Mouse (Mus musculus): ENCODE data around the gene Mcl1.
A peak's percentile ranks its signal among the peaks of the same experiment; 100 is the strongest.
"Not testable (repeated sequence)": the region's sequence is repeated elsewhere in the genome, so short reads cannot be mapped to it uniquely, and the experiment has no call there.

The Mcl1 gene

GRCm38 (mm10) chr3:95652204-95652811 lies 6.3 kb upstream of the Mcl1 start:
- Histone ChIP-seq H3K27me3 (ENCODE audit: insufficient read depth, low read length) (no peaks in the 10 kb centered on the region), H3K4me1 (replicated peaks; ENCODE audit: low read depth, low read length) (peaks cover 93% of the 10 kb centered on the region), H3K4me3 (replicated peaks; ENCODE audit: low read length) (peak overlapping the region; percentile 70), H3K36me3 (ENCODE audit: insufficient read depth, low read length) (peaks cover 7% of the 10 kb centered on the region; the same call in 1 of the 2 replicates), H3K9me3 (ENCODE audit: low read length) (no peaks in the 10 kb centered on the region)
- no peak; the same call in 1 of the 2 replicates for TF ChIP-seq CTCF (conservative IDR thresholded peaks at IDR 0.05; ENCODE audit: low read length)
- no peak for TF ChIP-seq POU5F1 (IDR thresholded peaks at IDR 0.05; ENCODE audit: borderline replicate concordance, low read length)
- no peak for TF ChIP-seq NANOG (IDR thresholded peaks at IDR 0.05; ENCODE audit: borderline replicate concordance, low read length)

- H3K27me3 ChIP-seq (ENCODE audit: insufficient read depth, low read length) = no peaks in the 10 kb centered on the region
- peaks cover 93% of the 10 kb centered on the region for H3K4me1 ChIP-seq (replicated peaks; ENCODE audit: low read depth, low read length)
- peaks cover 11% of the 10 kb centered on the region; the same call in 1 of the 2 replicates for H3K36me3 ChIP-seq (ENCODE audit: insufficient read depth, low read length)
- peak overlapping the region; percentile 70 for H3K4me3 ChIP-seq (replicated peaks; ENCODE audit: low read length)
- peak; percentile 33; the same call in 1 of the 2 replicates for TF ChIP-seq NANOG (IDR thresholded peaks at IDR 0.05; ENCODE audit: borderline replicate concordance, low read length)
- TF ChIP-seq POU5F1 (IDR thresholded peaks at IDR 0.05; ENCODE audit: borderline replicate concordance, low read length) = no peak
- TF ChIP-seq CTCF (conservative IDR thresholded peaks at IDR 0.05; ENCODE audit: low read length) = no peak
- H3K9me3 ChIP-seq (ENCODE audit: low read length) = no peaks in the 10 kb centered on the region
These were observed 5.7 kb upstream of the Mcl1 start for GRCm38 (mm10) chr3:95652871-95653270.

GRCm38 (mm10) chr3:95653473-95654034 lies 5.0 kb upstream of the Mcl1 start:
- H3K4me1 ChIP-seq (replicated peaks; ENCODE audit: low read depth, low read length) = peaks cover 86% of the 10 kb centered on the region
- no peaks in the 10 kb centered on the region for H3K27me3 ChIP-seq (ENCODE audit: insufficient read depth, low read length)
- peak overlapping the region; percentile 67 for H3K4me3 ChIP-seq (replicated peaks; ENCODE audit: low read length)
- H3K36me3 ChIP-seq (ENCODE audit: insufficient read depth, low read length) = peaks cover 11% of the 10 kb centered on the region; the same call in 1 of the 2 replicates
- TF ChIP-seq NANOG (IDR thresholded peaks at IDR 0.05; ENCODE audit: borderline replicate concordance, low read length) (no peak), CTCF (conservative IDR thresholded peaks at IDR 0.05; ENCODE audit: low read length) (no peak), POU5F1 (IDR thresholded peaks at IDR 0.05; ENCODE audit: borderline replicate concordance, low read length) (no peak)
- H3K9me3 ChIP-seq (ENCODE audit: low read length) = no peaks in the 10 kb centered on the region

- Histone ChIP-seq H3K4me3 (replicated peaks; ENCODE audit: low read length) (peak overlapping the region; percentile 67), H3K4me1 (replicated peaks; ENCODE audit: low read depth, low read length) (peaks cover 78% of the 10 kb centered on the region), H3K36me3 (ENCODE audit: insufficient read depth, low read length) (peaks cover 11% of the 10 kb centered on the region; the same call in 1 of the 2 replicates)
- not testable (repeated sequence) for H3K27me3 ChIP-seq (ENCODE audit: insufficient read depth, low read length); H3K9me3 ChIP-seq (ENCODE audit: low read length)
These were observed 4.2 kb upstream of the Mcl1 start for GRCm38 (mm10) chr3:95654371-95654770.

GRCm38 (mm10) chr3:95655437-95655836 lies 3.2 kb upstream of the Mcl1 start:
- TF ChIP-seq NANOG (IDR thresholded peaks at IDR 0.05; ENCODE audit: borderline replicate concordance, low read length) (no peak), POU5F1 (IDR thresholded peaks at IDR 0.05; ENCODE audit: borderline replicate concordance, low read length) (no peak), CTCF (conservative IDR thresholded peaks at IDR 0.05; ENCODE audit: low read length) (no peak)
- no peaks in the 10 kb centered on the region for H3K27me3 ChIP-seq (ENCODE audit: insufficient read depth, low read length)
- peak overlapping the region; percentile 29; the same call in 1 of the 2 replicates for H3K4me3 ChIP-seq (replicated peaks; ENCODE audit: low read length)
- no peaks in the 10 kb centered on the region for H3K9me3 ChIP-seq (ENCODE audit: low read length)
- peaks cover 68% of the 10 kb centered on the region for H3K4me1 ChIP-seq (replicated peaks; ENCODE audit: low read depth, low read length)
- peaks cover 22% of the 10 kb centered on the region for H3K36me3 ChIP-seq (ENCODE audit: insufficient read depth, low read length)

GRCm38 (mm10) chr3:95657108-95657507 lies 1.5 kb upstream of the Mcl1 start:
- H3K27me3 ChIP-seq (ENCODE audit: insufficient read depth, low read length) = no peaks in the 10 kb centered on the region
- H3K4me1 ChIP-seq (replicated peaks; ENCODE audit: low read depth, low read length) = peaks cover 51% of the 10 kb centered on the region
- TF ChIP-seq NANOG (IDR thresholded peaks at IDR 0.05; ENCODE audit: borderline replicate concordance, low read length) (no peak), CTCF (conservative IDR thresholded peaks at IDR 0.05; ENCODE audit: low read length) (no peak), POU5F1 (IDR thresholded peaks at IDR 0.05; ENCODE audit: borderline replicate concordance, low read length) (no peak)
- peaks cover 39% of the 10 kb centered on the region for H3K36me3 ChIP-seq (ENCODE audit: insufficient read depth, low read length)
- H3K9me3 ChIP-seq (ENCODE audit: low read length) = no peaks in the 10 kb centered on the region
- H3K4me3 ChIP-seq (replicated peaks; ENCODE audit: low read length) = peak overlapping the region; percentile 93

- Histone ChIP-seq H3K4me3 (replicated peaks; ENCODE audit: low read length) (peak overlapping the region; percentile 93), H3K4me1 (replicated peaks; ENCODE audit: low read depth, low read length) (peaks cover 51% of the 10 kb centered on the region), H3K27me3 (ENCODE audit: insufficient read depth, low read length) (no peaks in the 10 kb centered on the region), H3K36me3 (ENCODE audit: insufficient read depth, low read length) (peaks cover 45% of the 10 kb centered on the region), H3K9me3 (ENCODE audit: low read length) (no peaks in the 10 kb centered on the region)
- TF ChIP-seq POU5F1 (IDR thresholded peaks at IDR 0.05; ENCODE audit: borderline replicate concordance, low read length) = no peak
- TF ChIP-seq NANOG (IDR thresholded peaks at IDR 0.05; ENCODE audit: borderline replicate concordance, low read length) = no peak
- no peak for TF ChIP-seq CTCF (conservative IDR thresholded peaks at IDR 0.05; ENCODE audit: low read length)
These were observed 877 bp upstream of the Mcl1 start for GRCm38 (mm10) chr3:95657711-95658110.

- TF ChIP-seq POU5F1 (IDR thresholded peaks at IDR 0.05; ENCODE audit: borderline replicate concordance, low read length) (no peak), NANOG (IDR thresholded peaks at IDR 0.05; ENCODE audit: borderline replicate concordance, low read length) (no peak), CTCF (conservative IDR thresholded peaks at IDR 0.05; ENCODE audit: low read length) (no peak)
- no peaks in the 10 kb centered on the region for H3K9me3 ChIP-seq (ENCODE audit: low read length)
- H3K4me3 ChIP-seq (replicated peaks; ENCODE audit: low read length) = peak overlapping the region; percentile 93
- peaks cover 56% of the 10 kb centered on the region for H3K4me1 ChIP-seq (replicated peaks; ENCODE audit: low read depth, low read length)
- peaks cover 59% of the 10 kb centered on the region for H3K36me3 ChIP-seq (ENCODE audit: insufficient read depth, low read length)
- no peaks in the 10 kb centered on the region for H3K27me3 ChIP-seq (ENCODE audit: insufficient read depth, low read length)
These were observed 502 bp downstream of the Mcl1 start for GRCm38 (mm10) chr3:95658868-95659712.

Measured in E14TG2a.4 (cell line).